Mouse (Mus musculus) liver, embryonic 11.5 days (tissue): Measurements from ENCODE around the gene Fbxw7. TPM values are rescaled to one million over a fixed set of nuclear protein-coding genes. Genes with fewer than 3 reads are reported as not detected.

Source experiments
- ATAC-seq: fragments of 200-750 bp; cut with Nextera tagmentation; replicated peaks from 2 replicates; pipeline ENCODE4 v1.8.0; 2017; ENCODE audit warnings: moderate number of reproducible peaks, mild to moderate bottlenecking, moderate TSS enrichment, moderate library complexity; ENCODE audit not compliant: low FRiP score
- DNase-seq: peaks from one replicate; pipeline ENCODE4 v3.0.0-alpha.2; 2017; ENCODE audit warnings: low spot score
- H3K27ac ChIP-seq: fragments of 300-500 bp; sonication (generic); 2 replicates; pipeline ENCODE4 v1.5.1; 2014; ENCODE audit warnings: mild to moderate bottlenecking, low read depth, low read length, control low read depth
- H3K27me3 ChIP-seq: fragments of 300-500 bp; sonication (generic); replicated peaks from 2 replicates; pipeline ENCODE4 v1.6.1; 2014; ENCODE audit warnings: low read length, mixed read lengths; ENCODE audit not compliant: control insufficient read depth, insufficient read depth
- H3K36me3 ChIP-seq: fragments of 300-500 bp; sonication (generic); 2 replicates; pipeline ENCODE4 v1.6.1; 2014; ENCODE audit warnings: mild to moderate bottlenecking, low read length, moderate library complexity, mixed read lengths; ENCODE audit not compliant: control insufficient read depth, insufficient read depth
- H3K4me1 ChIP-seq: fragments of 300-500 bp; sonication (generic); replicated peaks from 2 replicates; pipeline ENCODE4 v1.6.1; 2014; ENCODE audit warnings: low read length, mixed read lengths; ENCODE audit not compliant: control insufficient read depth, insufficient read depth
- H3K4me2 ChIP-seq: fragments of 300-500 bp; sonication (generic); 2 replicates; pipeline ENCODE4 v1.6.1; 2014; ENCODE audit warnings: mild to moderate bottlenecking, control low read depth, moderate library complexity
- H3K4me3 ChIP-seq: fragments of 300-500 bp; sonication (generic); 2 replicates; pipeline ENCODE4 v1.5.1; 2014; ENCODE audit warnings: low read depth, low read length, control low read depth
- H3K9ac ChIP-seq: fragments of 300-500 bp; sonication (generic); 2 replicates; pipeline ENCODE4 v1.6.1; 2014; ENCODE audit warnings: low read depth, low read length, control low read depth
- H3K9me3 ChIP-seq: fragments of 300-500 bp; sonication (generic); 2 replicates; pipeline ENCODE4 v1.6.1; 2016; ENCODE audit warnings: low read length, inconsistent platforms, mixed read lengths; ENCODE audit not compliant: control insufficient read depth
- WGBS: fragments of 180-500 bp; shearing (Covaris S2); extraction: QIAGEN DNeasy Blood & Tissue Kit; methylation state at CpG from one replicate; pipeline ENCODE4 v1.1.7; 2014; 5-methylcytosine and 5-hydroxymethylcytosine counted together
- polyA plus RNA-seq: library from polyadenylated mRNA; unstranded; fragments of >200 nt; fragmentation: Nextera tagmentation; extraction: Ambion mirVana; gene quantifications from 2 replicates; pipeline ENCODE4 v1.2.1, GENCODE M21; 2014

The Fbxw7 gene
- polyA plus RNA-seq, 1 experiment from 2014 or later: 5.7 TPM

- Histone ChIP-seq H3K9me3 (no peaks in the 10 kb centered on the region), H3K9ac (peak overlapping the region; percentile 87), H3K4me2 (peak overlapping the region; percentile 87), H3K27me3 (no peaks in the 10 kb centered on the region), H3K4me1 (peaks cover 14% of the 10 kb centered on the region), H3K4me3 (peak overlapping the region; percentile 99), H3K27ac (peak overlapping the region; percentile 98; the same call in 1 of the 2 replicates), H3K36me3 (no peaks in the 10 kb centered on the region)
- WGBS: under 1% methylated on average over 29 of the region's 29 CpGs
- DNase-seq (peak; percentile 55), ATAC-seq (0 out of 2 replicates have a peak, but pooled peaks have one; percentile 18)
These were observed 393 bp downstream of the Fbxw7 start for GRCm38 (mm10) chr3:84815461-84815860.

- DNase-seq (no peak), ATAC-seq (no peak)
- Histone ChIP-seq H3K9ac (no peak overlapping the region), H3K27ac (no peak overlapping the region), H3K4me2 (no peak overlapping the region), H3K27me3 (no peaks in the 10 kb centered on the region), H3K36me3 (no peaks in the 10 kb centered on the region), H3K4me3 (no peak overlapping the region), H3K4me1 (peaks cover 14% of the 10 kb centered on the region), H3K9me3 (no peaks in the 10 kb centered on the region)
- 60% methylated on average over 1 of the region's 1 CpGs for WGBS
These were observed 1.9 kb downstream of the Fbxw7 start for GRCm38 (mm10) chr3:84816951-84817350.

GRCm38 (mm10) chr3:84820654-84821201 is 5.7 kb downstream of the Fbxw7 start:
- no peak for DNase-seq
- Histone ChIP-seq H3K27ac (no peak overlapping the region), H3K4me1 (peaks cover 9% of the 10 kb centered on the region), H3K4me3 (no peak overlapping the region), H3K9ac (no peak overlapping the region), H3K4me2 (no peak overlapping the region), H3K9me3 (no peaks in the 10 kb centered on the region), H3K27me3 (no peaks in the 10 kb centered on the region), H3K36me3 (no peaks in the 10 kb centered on the region)
- ATAC-seq: no peak
- 82% methylated on average over 2 of the region's 2 CpGs for WGBS

GRCm38 (mm10) chr3:84825990-84826389 is 10.9 kb downstream of the Fbxw7 start:
- WGBS: 30% methylated on average over 5 of the region's 5 CpGs
- Histone ChIP-seq H3K9ac (no peak overlapping the region), H3K4me2 (no peak overlapping the region), H3K27me3 (no peaks in the 10 kb centered on the region), H3K9me3 (no peaks in the 10 kb centered on the region), H3K27ac (no peak overlapping the region), H3K4me1 (peaks cover 9% of the 10 kb centered on the region), H3K36me3 (no peaks in the 10 kb centered on the region), H3K4me3 (no peak overlapping the region)
- ATAC-seq (no peak), DNase-seq (no peak)

GRCm38 (mm10) chr3:84826405-84826804 is 11.3 kb downstream of the Fbxw7 start:
- Histone ChIP-seq H3K4me3 (no peak overlapping the region), H3K9me3 (no peaks in the 10 kb centered on the region), H3K36me3 (no peaks in the 10 kb centered on the region), H3K4me1 (peaks cover 9% of the 10 kb centered on the region), H3K27me3 (no peaks in the 10 kb centered on the region), H3K27ac (no peak overlapping the region), H3K4me2 (no peak overlapping the region), H3K9ac (no peak overlapping the region)
- ATAC-seq (no peak), DNase-seq (no peak)
- WGBS: 86% methylated on average over 3 of the region's 3 CpGs

- WGBS: 74% methylated on average over 3 of the region's 3 CpGs
- Histone ChIP-seq H3K4me3 (no peak overlapping the region), H3K4me1 (peaks cover 9% of the 10 kb centered on the region), H3K27me3 (no peaks in the 10 kb centered on the region), H3K4me2 (no peak overlapping the region), H3K36me3 (no peaks in the 10 kb centered on the region), H3K9ac (no peak overlapping the region), H3K9me3 (no peaks in the 10 kb centered on the region), H3K27ac (no peak overlapping the region)
- ATAC-seq (no peak), DNase-seq (no peak)
These were observed 11.9 kb downstream of the Fbxw7 start for GRCm38 (mm10) chr3:84826938-84827337.

GRCm38 (mm10) chr3:84827617-84828016 is 12.5 kb downstream of the Fbxw7 start:
- 83% methylated on average over 4 of the region's 4 CpGs for WGBS
- Histone ChIP-seq H3K4me1 (peaks cover 9% of the 10 kb centered on the region), H3K4me2 (no peak overlapping the region), H3K4me3 (no peak overlapping the region), H3K9ac (no peak overlapping the region), H3K27me3 (no peaks in the 10 kb centered on the region), H3K27ac (no peak overlapping the region), H3K9me3 (no peaks in the 10 kb centered on the region), H3K36me3 (no peaks in the 10 kb centered on the region)
- DNase-seq (no peak), ATAC-seq (no peak)

- DNase-seq (no peak), ATAC-seq (no peak)
- Histone ChIP-seq H3K9me3 (no peaks in the 10 kb centered on the region), H3K27me3 (no peaks in the 10 kb centered on the region), H3K4me3 (no peak overlapping the region), H3K4me1 (peaks cover 9% of the 10 kb centered on the region), H3K27ac (no peak overlapping the region), H3K4me2 (no peak overlapping the region), H3K9ac (no peak overlapping the region), H3K36me3 (no peaks in the 10 kb centered on the region)
- WGBS: 75% methylated on average over 1 of the region's 1 CpGs
These were observed 14.3 kb downstream of the Fbxw7 start for GRCm38 (mm10) chr3:84829366-84829765.

- Histone ChIP-seq H3K9ac (no peak overlapping the region), H3K9me3 (no peaks in the 10 kb centered on the region), H3K36me3 (no peaks in the 10 kb centered on the region), H3K27ac (no peak overlapping the region), H3K4me3 (no peak overlapping the region), H3K4me2 (no peak overlapping the region), H3K4me1 (peaks cover 8% of the 10 kb centered on the region), H3K27me3 (no peaks in the 10 kb centered on the region)
- 68% methylated on average over 5 of the region's 5 CpGs for WGBS
- ATAC-seq (0 out of 2 replicates have a peak, but pooled peaks have one; percentile 51), DNase-seq (no peak)
These were observed 21.0 kb downstream of the Fbxw7 start for GRCm38 (mm10) chr3:84836029-84836428.
